Mouse (Mus musculus): ENCODE data around the gene Nup210l.

- TF ChIP-seq CTCF (IDR thresholded peaks at IDR 0.05; ENCODE audit: low read depth, low read length) = no peak
- TF ChIP-seq POLR2AphosphoS5 (IDR thresholded peaks at IDR 0.05; ENCODE audit: insufficient replicate concordance, low read depth, low read length) = no peak
- TF ChIP-seq GATA2 (IDR thresholded peaks at IDR 0.05; ENCODE audit: borderline replicate concordance, low read depth, low read length) = no peak
Observed at GRCm38 (mm10) chr3:90083698-90084324, 20.1 kb upstream of the Nup210l start.

Measured in G1E (cell line).